ENCODE assay signal across 8 mouse cellular contexts in the genomic region with DNA sequence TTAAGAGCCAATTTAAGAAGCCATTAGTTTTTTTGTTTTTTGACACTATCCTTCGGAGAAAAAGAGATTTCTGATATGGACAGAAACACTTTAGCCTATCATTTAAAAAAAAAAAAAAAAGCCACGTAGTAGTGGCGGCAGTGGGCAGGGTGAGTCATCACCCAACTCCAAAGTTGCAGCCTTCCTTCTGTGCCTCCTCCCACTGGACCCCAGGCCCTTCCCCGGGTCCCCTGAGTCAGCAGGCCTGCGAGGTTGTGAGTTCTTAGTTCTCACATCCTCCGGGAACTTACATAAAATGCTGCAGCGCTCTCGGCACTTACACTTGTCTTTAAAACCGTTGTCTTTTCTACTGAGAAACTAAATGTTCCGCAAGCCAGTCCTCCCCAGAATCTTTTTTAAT. TPM values are rescaled to one million over a fixed set of nuclear protein-coding genes. Genes with fewer than 3 reads are reported as not detected.
DNase-seq lines count a peak whose midpoint lies in the region; ATAC-seq lines count a peak whose summit lies in the region.

No protein-coding gene starts in this region.

- H3K27ac ChIP-seq in forebrain, embryonic 10.5 days, result peak overlapping the region; percentile 99

- H3K9me3 ChIP-seq in forebrain, embryonic 10.5 days, result no peaks in the 10 kb centered on the region

- peaks cover 76% of the 10 kb centered on the region for H3K4me1 ChIP-seq in forebrain, embryonic 10.5 days

- H3K27me3 ChIP-seq in forebrain, embryonic 10.5 days (ENCODE audit: poor library complexity, severe bottlenecking), result peaks cover 4% of the 10 kb centered on the region; the same call in 1 of the 2 replicates

- ATAC-seq in activated CD4-positive, CD25-positive, alpha-beta regulatory T cell, adult 4 months, result peak; percentile 4
- peak; percentile 54 for ATAC-seq in megakaryocyte progenitor cell, adult 5-6 weeks (replicated peaks; ENCODE audit: poor library complexity)

- WGBS in forebrain, embryonic 10.5 days, result 24% methylated on average over 10 of the region's 10 CpGs

- H3K36me3 ChIP-seq in forebrain, embryonic 10.5 days (replicated peaks), result peaks cover 5% of the 10 kb centered on the region; the same call in 1 of the 2 replicates

- DNase-seq in gastrocnemius, postnatal 14 days, result peak; percentile 49
- DNase-seq in gastrocnemius, adult 18-20 months (ENCODE audit: low spot score), result no peak
- DNase-seq in forebrain, embryonic 10.5 days (ENCODE audit: extremely low spot score, low spot score), result no peak
- peak; percentile 42 for DNase-seq in heart, postnatal 25 days (ENCODE audit: low spot score)
- DNase-seq in left cerebral cortex, postnatal 36 days (ENCODE audit: low spot score in 2 of 2), result peak; percentile 60 to 62
- DNase-seq in testis, postnatal 14 days (ENCODE audit: low spot score), result peak; percentile 37

- peak overlapping the region; percentile 70 for H3K4me3 ChIP-seq in forebrain, embryonic 10.5 days

- intact Hi-C loops in gastrocnemius, postnatal 14 days (cut with DNase I; ENCODE audit: low total_unique reads), result no loop called here
- intact Hi-C loops in heart, postnatal 25 days (cut with DNase I), result no loop called here
- intact Hi-C loops in left cerebral cortex, postnatal 36 days (cut with DNase I), result no loop called here

RNA-seq across cellular contexts. Expression of gene Mapk6, which starts 2.0 kb away (rescaled TPM):
- 10 to 100 TPM; 26.8 to 33.9 TPM for total RNA-seq in gastrocnemius, postnatal 14 days (2021)
- total RNA-seq in gastrocnemius, adult 18-20 months (2021), result 10 to 100 TPM; 26.1 to 26.7 TPM
- 10 to 100 TPM; 43.5 to 51.0 TPM for polyA plus RNA-seq in activated CD4-positive, CD25-positive, alpha-beta regulatory T cell, adult 4 months (2017; shearing (Covaris generic))
- 132 and 144 TPM in 2 replicates for polyA plus RNA-seq in forebrain, embryonic 10.5 days (2016; fragmentation: Nextera tagmentation; extraction: Ambion mirVana)
- 10 to 100 TPM; 30.9 to 31.0 TPM for total RNA-seq in heart, postnatal 25 days (2021)
- 10 to 100 TPM; 67.8 to 74.3 TPM for total RNA-seq in left cerebral cortex, postnatal 36 days (2021)
- total RNA-seq in megakaryocyte progenitor cell, adult 5-6 weeks (2015), result 64.2 and 65.1 TPM in 2 replicates
- total RNA-seq in megakaryocyte progenitor cell, adult 5-6 weeks (2017), result 50.3 and 53.6 TPM in 2 replicates

RNA-seq across cellular contexts. Expression of gene Leo1, which starts 33.5 kb away (rescaled TPM):
- 10 to 100 TPM; 17.3 to 22.2 TPM for total RNA-seq in gastrocnemius, postnatal 14 days (2021)
- 10 to 100 TPM; 24.0 to 27.5 TPM for total RNA-seq in gastrocnemius, adult 18-20 months (2021)
- 10 to 100 TPM; 33.4 to 43.1 TPM for polyA plus RNA-seq in activated CD4-positive, CD25-positive, alpha-beta regulatory T cell, adult 4 months (2017; shearing (Covaris generic))
- polyA plus RNA-seq in forebrain, embryonic 10.5 days (2016; fragmentation: Nextera tagmentation; extraction: Ambion mirVana), result 56.8 and 59.6 TPM in 2 replicates
- total RNA-seq in heart, postnatal 25 days (2021), result 10 to 100 TPM; 12.0 to 20.6 TPM
- total RNA-seq in left cerebral cortex, postnatal 36 days (2021), result 10 to 100 TPM; 26.2 to 30.0 TPM
- 20.1 and 24.1 TPM in 2 replicates for total RNA-seq in megakaryocyte progenitor cell, adult 5-6 weeks (2015)
- 49.9 and 60.3 TPM in 2 replicates for total RNA-seq in megakaryocyte progenitor cell, adult 5-6 weeks (2017)

Comparison
In these comparisons a context has a peak if more than half of its experiments do, and no peak if none do; other contexts are left out.
1. DNase-seq: peak in gastrocnemius, postnatal 14 days (single experiment), heart, postnatal 25 days (single experiment), left cerebral cortex, postnatal 36 days (2 of 2) and testis, postnatal 14 days (single experiment); none in gastrocnemius, adult 18-20 months (single experiment) and forebrain, embryonic 10.5 days (single experiment).